Mouse (Mus musculus) heart, embryonic 14.5 days (tissue): ENCODE data around the gene H2afx. TPM values are rescaled to one million over a fixed set of nuclear protein-coding genes. Genes with fewer than 3 reads are reported as not detected.
A peak's percentile ranks its signal among the peaks of the same experiment; 100 is the strongest.
"Not testable (repeated sequence)": the region's sequence is repeated elsewhere in the genome, so short reads cannot be mapped to it uniquely, and the experiment has no call there.

Experiments
- ATAC-seq: fragments of 200-750 bp; cut with Nextera tagmentation; 2 replicates; pipeline ENCODE4 v1.8.0; 2017; ENCODE audit warnings: low read depth, moderate TSS enrichment; ENCODE audit not compliant: insufficient number of reproducible peaks, insufficient read depth, low FRiP score
- H3K27ac ChIP-seq, 2 experiments: fragments of 200-500 bp in 1 of 2; fragments of 300-500 bp in 1 of 2; sonication (generic) in 1 of 2; replicated peaks in 1 of 2; 2 replicates each; pipeline ENCODE4 v1.5.1; 2012 to 2014; ENCODE audit warnings: low read depth in 2 of 2, low read length in 2 of 2, control low read depth in 1 of 2, mild to moderate bottlenecking in 1 of 2, mixed read lengths in 1 of 2; ENCODE audit not compliant: control insufficient read depth in 1 of 2, insufficient read depth in 1 of 2
- H3K27me3 ChIP-seq: fragments of 300-500 bp; sonication (generic); 2 replicates; pipeline ENCODE4 v1.6.1; 2014; ENCODE audit warnings: mild to moderate bottlenecking, low read length, control low read depth; ENCODE audit not compliant: control insufficient read depth, insufficient read depth
- H3K36me3 ChIP-seq: fragments of 300-500 bp; sonication (generic); 2 replicates; pipeline ENCODE4 v1.6.1; 2014; ENCODE audit warnings: mild to moderate bottlenecking, control low read depth, low read length, mixed read lengths; ENCODE audit not compliant: control insufficient read depth, insufficient read depth
- H3K4me1 ChIP-seq, 2 experiments: fragments of 200-500 bp in 1 of 2; fragments of 300-500 bp in 1 of 2; sonication (generic) in 1 of 2; 2 replicates each; pipeline ENCODE4 v1.6.1; 2012 to 2014; ENCODE audit warnings: low read length in 2 of 2, control low read depth in 1 of 2, mixed read lengths in 1 of 2; ENCODE audit not compliant: control insufficient read depth in 2 of 2, insufficient read depth in 2 of 2
- H3K4me2 ChIP-seq: fragments of 300-500 bp; sonication (generic); 2 replicates; pipeline ENCODE4 v1.6.1; 2014; ENCODE audit warnings: mild to moderate bottlenecking, low read length
- H3K4me3 ChIP-seq, 2 experiments: fragments of 200-500 bp in 1 of 2; fragments of 300-500 bp in 1 of 2; sonication (generic) in 1 of 2; 2 replicates each; pipeline ENCODE4 v1.5.1; 2012 to 2014; ENCODE audit warnings: low read length in 2 of 2, mild to moderate bottlenecking in 2 of 2, control low read depth in 1 of 2, low read depth in 1 of 2, moderate library complexity in 1 of 2; ENCODE audit not compliant: control insufficient read depth in 1 of 2, insufficient read depth in 1 of 2
- H3K9ac ChIP-seq: fragments of 300-500 bp; sonication (generic); 2 replicates; pipeline ENCODE4 v1.6.1; 2014; ENCODE audit warnings: mild to moderate bottlenecking, low read length
- H3K9me3 ChIP-seq: fragments of 300-500 bp; sonication (generic); 2 replicates; pipeline ENCODE4 v1.6.1; 2016; ENCODE audit warnings: low read length, control low read depth; ENCODE audit not compliant: control insufficient read depth
- WGBS: fragments of 180-500 bp; shearing (Covaris S2); extraction: QIAGEN DNeasy Blood & Tissue Kit; methylation state at CpG from one replicate; pipeline ENCODE4 v1.1.7; 2014; 5-methylcytosine and 5-hydroxymethylcytosine counted together
- polyA plus RNA-seq: library from polyadenylated mRNA; unstranded; fragments of >200 nt; fragmentation: Nextera tagmentation; extraction: Ambion mirVana; gene quantifications from 2 replicates; pipeline ENCODE4 v1.2.1, GENCODE M21; 2014

The H2afx gene
- polyA plus RNA-seq, 1 experiment from 2014 or later = 167 TPM

DNA sequence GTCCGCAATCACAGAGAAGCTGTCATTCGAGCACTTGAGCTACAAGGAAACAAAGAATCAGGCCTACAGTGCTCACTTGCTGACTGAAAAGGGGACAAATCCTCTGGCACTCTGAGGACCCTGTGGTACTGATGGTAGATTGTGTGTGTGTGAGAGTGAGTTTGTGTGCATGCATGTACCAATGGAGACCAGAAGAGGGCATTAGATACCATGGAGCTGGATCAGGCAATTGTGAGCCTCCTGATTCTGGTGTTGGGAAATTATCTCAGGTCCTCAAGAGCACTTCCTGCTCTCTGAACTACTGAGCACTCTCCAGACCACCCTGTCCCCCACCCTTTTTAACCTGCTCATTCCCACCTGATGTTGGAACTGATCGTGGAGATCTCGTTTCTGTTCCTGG lies 14.1 kb downstream of the H2afx start:
- Histone ChIP-seq H3K27ac (no peak overlapping the region), H3K27me3 (no peaks in the 10 kb centered on the region), H3K9me3 (no peaks in the 10 kb centered on the region), H3K9ac (no peak overlapping the region), H3K4me1 (no peaks in the 10 kb centered on the region), H3K4me3 (no peak overlapping the region), H3K4me2 (no peak overlapping the region), H3K36me3 (peaks cover 75% of the 10 kb centered on the region)
- WGBS = 92% methylated on average over 4 of the region's 4 CpGs
- ATAC-seq = no peak

- Histone ChIP-seq H3K27me3 (no peaks in the 10 kb centered on the region), H3K4me3 (no peak overlapping the region), H3K4me2 (no peak overlapping the region), H3K27ac (no peak overlapping the region), H3K36me3 (peaks cover 98% of the 10 kb centered on the region), H3K9me3 (no peaks in the 10 kb centered on the region), H3K9ac (no peak overlapping the region), H3K4me1 (no peaks in the 10 kb centered on the region)
- WGBS = 95% methylated on average over 4 of the region's 4 CpGs
- ATAC-seq = no peak
Measured at GRCm38 (mm10) chr9:44351396-44351795, 16.9 kb downstream of the H2afx start.

DNA sequence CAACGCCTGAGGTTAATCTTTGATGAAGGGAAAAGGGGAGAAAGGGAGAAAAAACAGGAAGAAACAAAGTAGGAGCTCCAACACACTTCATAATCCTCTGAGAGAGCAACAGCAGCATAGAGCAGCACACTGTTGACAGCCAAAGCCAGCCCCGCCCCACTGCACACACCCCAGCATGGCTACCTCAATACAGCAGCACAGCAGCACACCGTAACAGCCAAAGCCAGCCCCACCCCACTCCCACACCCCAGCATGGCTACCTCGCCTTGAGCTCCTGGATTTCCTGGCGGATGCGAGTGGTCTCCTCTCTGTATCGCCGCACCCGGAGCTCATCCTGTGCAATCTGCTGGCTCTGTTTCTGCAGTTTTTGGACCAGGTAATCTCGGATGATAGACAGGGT lies 17.8 kb downstream of the H2afx start:
- Histone ChIP-seq H3K4me1 (no peaks in the 10 kb centered on the region), H3K9me3 (no peaks in the 10 kb centered on the region), H3K27me3 (no peaks in the 10 kb centered on the region), H3K27ac (no peak overlapping the region), H3K4me3 (no peak overlapping the region), H3K36me3 (peaks cover 99% of the 10 kb centered on the region), H3K9ac (no peak overlapping the region), H3K4me2 (no peak overlapping the region)
- ATAC-seq = no peak
- WGBS = 89% methylated on average over 10 of the region's 10 CpGs

DNA sequence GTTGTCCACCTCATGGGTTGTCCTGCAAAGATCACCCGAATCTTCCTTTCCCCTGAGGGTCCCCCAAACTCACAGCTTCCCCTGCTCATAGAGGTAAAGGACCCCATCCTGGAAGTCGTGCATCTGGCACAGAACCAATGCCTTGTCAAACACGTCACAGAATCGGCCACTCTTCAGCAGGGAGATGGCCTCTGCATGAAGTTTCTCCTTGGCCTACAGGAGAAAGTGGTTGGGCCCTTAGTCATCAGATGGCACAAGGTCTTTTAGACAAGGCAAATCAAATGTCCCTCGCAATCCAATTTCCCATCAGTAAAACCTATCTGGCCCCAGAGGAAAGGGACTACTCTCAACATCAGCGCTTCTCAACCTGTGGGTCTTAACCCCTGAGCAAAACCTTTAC lies 18.6 kb downstream of the H2afx start:
- 87% methylated on average over 6 of the region's 6 CpGs for WGBS
- H3K27ac ChIP-seq = no peak overlapping the region

DNA sequence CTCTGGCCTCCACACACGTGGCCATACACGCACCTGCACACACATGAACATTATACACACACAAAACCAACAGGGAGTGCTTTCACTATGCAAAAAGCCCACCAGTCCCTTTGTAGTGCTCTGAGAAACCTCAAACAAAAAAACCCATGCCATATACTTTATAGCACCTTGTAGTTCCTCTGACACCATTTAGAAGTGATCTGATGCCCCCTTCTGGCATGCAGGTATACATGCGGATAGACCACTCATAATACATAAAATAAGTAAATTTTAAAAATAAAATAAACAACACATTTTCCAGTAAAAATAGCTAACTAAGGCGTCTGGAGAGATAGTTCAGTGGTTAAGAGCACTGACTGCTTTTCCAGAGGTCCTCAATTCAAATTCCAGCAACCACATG lies 22.7 kb downstream of the H2afx start:
- Histone ChIP-seq H3K9ac (no peak overlapping the region), H3K9me3 (no peaks in the 10 kb centered on the region), H3K36me3 (peaks cover 75% of the 10 kb centered on the region), H3K4me3 (no peak overlapping the region), H3K27ac (no peak overlapping the region), H3K4me1 (peaks cover 0 to 6% of the 10 kb centered on the region in 2 experiments; a peak in 2 of 4 replicates), H3K4me2 (no peak overlapping the region), H3K27me3 (no peaks in the 10 kb centered on the region)
- ATAC-seq = no peak
- 74% methylated on average over 4 of the region's 4 CpGs for WGBS

More for the DNA sequence above, 18.6 kb downstream of the H2afx start:
- no peaks in the 10 kb centered on the region for H3K9me3 ChIP-seq
- no peaks in the 10 kb centered on the region for H3K4me1 ChIP-seq
- H3K4me3 ChIP-seq = no peak overlapping the region
- no peak for ATAC-seq
- H3K27me3 ChIP-seq = no peaks in the 10 kb centered on the region
- peaks cover 99% of the 10 kb centered on the region for H3K36me3 ChIP-seq
- H3K4me2 ChIP-seq = no peak overlapping the region
- H3K9ac ChIP-seq = no peak overlapping the region

GRCm38 (mm10) chr9:44361190-44361917 lies 26.9 kb downstream of the H2afx start, which contains the start of gene Vps11:
Gene Vps11 (minus strand): TSS chr9:44361670.
- Histone ChIP-seq H3K27ac (peak within 1 kb of the TSS; percentile 74 to 79), H3K27me3 (no peaks in the 10 kb centered on the region), H3K9me3 (no peaks in the 10 kb centered on the region), H3K4me1 (peaks cover 0 to 6% of the 10 kb centered on the region in 2 experiments; a peak in 2 of 4 replicates), H3K4me2 (peak within 1 kb of the TSS; percentile 75), H3K36me3 (peaks cover 33% of the 10 kb centered on the region), H3K9ac (peak within 1 kb of the TSS; percentile 78), H3K4me3 (peak within 1 kb of the TSS; percentile 63 to 77)
- WGBS = under 1% methylated on average over 44 of the region's 44 CpGs
- peak; percentile 94 for ATAC-seq

DNA sequence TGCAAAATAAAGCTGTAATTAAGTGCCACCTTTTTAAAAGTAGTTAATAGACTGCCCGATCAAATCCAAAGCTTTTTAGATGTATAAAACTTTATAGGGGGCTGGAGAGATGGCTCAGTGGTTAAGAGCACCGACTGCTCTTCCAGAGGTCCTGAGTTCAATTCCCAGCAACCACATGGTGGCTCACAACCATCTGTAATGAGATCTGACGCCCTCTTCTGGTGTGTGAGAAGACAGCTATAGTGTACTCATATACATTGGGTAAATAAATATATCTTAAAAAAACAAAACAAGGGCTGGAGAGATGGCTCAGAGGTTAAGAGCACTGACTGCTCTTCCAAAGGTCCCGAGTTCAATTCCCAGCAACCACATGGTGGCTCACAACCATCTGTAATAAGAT lies 27.4 kb downstream of the H2afx start:
- not testable (repeated sequence) for H3K27me3 ChIP-seq, ATAC-seq, H3K9me3 ChIP-seq, H3K4me1 ChIP-seq
- Histone ChIP-seq H3K27ac (peak overlapping the region; percentile 74 to 79; a peak in 3 of 4 replicates), H3K9ac (peak overlapping the region; percentile 78), H3K4me2 (peak overlapping the region; percentile 75), H3K4me3 (peak overlapping the region; percentile 63 to 77), H3K36me3 (peaks cover 27% of the 10 kb centered on the region)
- 37% methylated on average over 4 of the region's 4 CpGs for WGBS

DNA sequence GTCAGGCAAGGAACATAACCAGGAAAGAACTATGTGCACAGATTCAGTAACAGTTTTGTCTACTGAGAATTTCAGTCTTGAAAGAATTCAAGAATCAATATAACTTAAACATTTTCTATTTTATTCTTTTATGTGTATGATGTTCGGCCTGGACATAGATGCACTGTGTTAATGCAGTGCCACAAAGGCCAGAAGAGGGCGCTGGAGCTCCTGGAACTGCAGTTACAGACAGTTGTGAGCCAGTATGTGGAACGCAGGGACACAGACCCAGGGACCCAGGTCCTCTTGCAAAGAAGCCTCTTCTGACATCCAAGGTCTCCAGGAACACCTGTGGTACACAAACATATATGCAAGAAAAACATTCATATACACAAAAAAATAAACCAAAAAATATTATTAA lies 30.0 kb downstream of the H2afx start:
- H3K9me3 ChIP-seq = no peaks in the 10 kb centered on the region
- no peak overlapping the region for H3K9ac ChIP-seq
- H3K27ac ChIP-seq = no peak overlapping the region
- WGBS = 58% methylated on average over 3 of the region's 3 CpGs
- no peak for ATAC-seq
- peaks cover 0 to 6% of the 10 kb centered on the region in 2 experiments; a peak in 2 of 4 replicates for H3K4me1 ChIP-seq
- peaks cover 4% of the 10 kb centered on the region for H3K36me3 ChIP-seq
- H3K4me2 ChIP-seq = no peak overlapping the region
- H3K27me3 ChIP-seq = no peaks in the 10 kb centered on the region
- H3K4me3 ChIP-seq = no peak overlapping the region
